Mouse (Mus musculus) left cerebral cortex, adult 18-20 months (tissue): Measurements from ENCODE around the gene Prm2. TPM values are rescaled to one million over a fixed set of nuclear protein-coding genes. Genes with fewer than 3 reads are reported as not detected.

Source experiments
- total RNA-seq, 2 experiments: library from RNA; stranded (reverse); gene quantifications; 2 replicates each; pipeline ENCODE4 v1.2.3; 2021

Gene Prm2
- total RNA-seq, 2 experiments from 2014 or later: not detected

Other genes with a start within 250 kb of the Prm2 start
- gene Socs1, start 10.6 kb downstream of the Prm2 start, total RNA-seq: 1 to 10 TPM; 1.0 to 1.1 TPM
- not detected for gene Tnp2, start 7.5 kb downstream of the Prm2 start, total RNA-seq
- gene Prm3, start 5.2 kb downstream of the Prm2 start, total RNA-seq: not detected
- gene Prm1, start 9.7 kb upstream of the Prm2 start, total RNA-seq: not detected
- gene Gm11172, start 16.8 kb upstream of the Prm2 start, total RNA-seq: not detected
- under 1 TPM in 1 of 2 experiments, not detected in 1; 0.16 TPM for gene Rmi2, start 38.9 kb upstream of the Prm2 start, total RNA-seq